Mouse (Mus musculus) midbrain, embryonic 14.5 days (tissue): Measurements from ENCODE around the gene Magi1. TPM values are rescaled to one million over a fixed set of nuclear protein-coding genes. Genes with fewer than 3 reads are reported as not detected.
"Not testable (repeated sequence)": the region's sequence is repeated elsewhere in the genome, so short reads cannot be mapped to it uniquely, and the experiment has no call there.

Experiments used
- ATAC-seq: fragments of 200-750 bp; cut with Nextera tagmentation; 2 replicates; pipeline ENCODE4 v1.8.0; 2017; ENCODE audit warnings: moderate number of reproducible peaks, moderate library complexity; ENCODE audit not compliant: low FRiP score, low TSS enrichment
- DNase-seq: peaks from one replicate; pipeline ENCODE4 v3.0.0-alpha.2; 2015
- H3K27ac ChIP-seq: fragments of 300-500 bp; sonication (generic); replicated peaks from 2 replicates; pipeline ENCODE4 v1.5.1; 2014; ENCODE audit warnings: mild to moderate bottlenecking, low read depth, low read length, moderate library complexity
- H3K27me3 ChIP-seq: fragments of 300-500 bp; sonication (generic); 2 replicates; pipeline ENCODE4 v1.6.1; 2014; ENCODE audit warnings: low read length, control low read depth, mixed read lengths; ENCODE audit not compliant: control insufficient read depth, insufficient read depth
- H3K36me3 ChIP-seq: fragments of 300-500 bp; sonication (generic); 2 replicates; pipeline ENCODE4 v1.6.1; 2014; ENCODE audit warnings: low read length, control low read depth; ENCODE audit not compliant: control insufficient read depth, insufficient read depth
- H3K4me1 ChIP-seq: fragments of 300-500 bp; sonication (generic); 2 replicates; pipeline ENCODE4 v1.6.1; 2014; ENCODE audit warnings: mild to moderate bottlenecking, antibody characterized with exemption, low read length, control low read depth; ENCODE audit not compliant: control insufficient read depth, insufficient read depth
- H3K4me2 ChIP-seq: fragments of 300-500 bp; sonication (generic); 2 replicates; pipeline ENCODE4 v1.6.1; 2014; ENCODE audit warnings: mild to moderate bottlenecking, low read length, moderate library complexity
- H3K4me3 ChIP-seq: fragments of 300-500 bp; sonication (generic); replicated peaks from 2 replicates; pipeline ENCODE4 v1.5.1; 2014; ENCODE audit warnings: low read depth, low read length
- H3K9ac ChIP-seq: fragments of 300-500 bp; sonication (generic); replicated peaks from 2 replicates; pipeline ENCODE4 v1.6.1; 2014; ENCODE audit warnings: mild to moderate bottlenecking, low read length, moderate library complexity
- H3K9me3 ChIP-seq: fragments of 300-500 bp; sonication (generic); 2 replicates; pipeline ENCODE4 v1.6.1; 2016; ENCODE audit warnings: low read length, control low read depth, mixed read lengths; ENCODE audit not compliant: control insufficient read depth
- WGBS: fragments of 180-500 bp; shearing (Covaris S2); extraction: QIAGEN DNeasy Blood & Tissue Kit; methylation state at CpG from one replicate; pipeline ENCODE4 v1.1.7; 2014; 5-methylcytosine and 5-hydroxymethylcytosine counted together
- polyA plus RNA-seq: library from polyadenylated mRNA; unstranded; fragments of >200 nt; fragmentation: Nextera tagmentation; extraction: Ambion mirVana; gene quantifications from 2 replicates; pipeline ENCODE4 v1.2.1, GENCODE M21; 2014

The Magi1 gene
- polyA plus RNA-seq, 1 experiment from 2014 or later, result 34.9 TPM

DNA sequence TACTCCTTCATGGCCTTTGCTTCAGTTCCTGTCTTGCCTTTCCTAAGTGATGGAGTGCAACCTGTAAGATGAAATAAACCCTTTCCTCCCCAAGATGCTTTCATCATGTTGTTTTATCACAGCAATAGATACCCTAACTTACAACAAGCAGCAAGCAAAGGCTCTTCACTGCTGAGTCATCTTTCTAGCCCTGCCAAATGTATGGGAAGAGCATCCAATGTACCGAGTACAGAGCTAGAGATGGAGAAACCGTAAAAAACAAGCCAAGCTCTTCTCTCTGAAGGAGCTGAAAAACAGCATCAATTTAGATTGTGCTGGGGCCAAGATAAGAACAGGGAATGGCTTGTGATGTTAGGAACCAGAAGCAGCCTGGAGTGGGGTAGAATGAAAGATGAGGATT lies 270.0 kb downstream of the Magi1 start:
- Histone ChIP-seq H3K4me3 (no peak overlapping the region), H3K27me3 (no peaks in the 10 kb centered on the region), H3K27ac (no peak overlapping the region), H3K4me2 (no peak overlapping the region), H3K9ac (no peak overlapping the region), H3K36me3 (no peaks in the 10 kb centered on the region), H3K9me3 (no peaks in the 10 kb centered on the region), H3K4me1 (0 out of 2 replicates have a peak, but pooled peaks cover 7% of the 10 kb centered on the region)
- 91% methylated on average over 2 of the region's 2 CpGs for WGBS
- DNase-seq, result no peak
- no peak for ATAC-seq

DNA sequence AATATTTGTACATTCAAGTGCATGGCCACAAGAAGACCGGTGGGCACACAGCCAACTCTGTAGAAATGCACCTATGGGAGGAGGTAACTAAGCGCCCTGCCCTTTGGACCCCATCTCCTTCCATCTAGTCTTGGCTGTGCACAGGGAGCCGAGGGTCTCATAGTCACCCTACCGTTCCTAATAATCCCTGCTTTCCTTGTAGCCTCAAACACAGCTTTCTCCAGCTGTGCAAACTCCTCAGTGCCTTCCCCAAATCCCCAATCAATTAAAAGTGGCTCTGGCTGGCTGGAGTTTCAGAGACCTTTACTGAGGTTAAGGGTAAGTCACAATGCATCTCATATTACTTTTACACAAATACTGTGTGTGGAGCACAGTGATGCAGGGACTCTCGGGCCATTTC lies 271.8 kb downstream of the Magi1 start:
- Histone ChIP-seq H3K4me1 (peaks cover 16% of the 10 kb centered on the region; the same call in 1 of the 2 replicates), H3K9ac (no peak overlapping the region), H3K27me3 (no peaks in the 10 kb centered on the region), H3K36me3 (no peaks in the 10 kb centered on the region), H3K4me3 (no peak overlapping the region), H3K27ac (no peak overlapping the region), H3K9me3 (no peaks in the 10 kb centered on the region), H3K4me2 (no peak overlapping the region)
- ATAC-seq (no peak), DNase-seq (no peak)
- 36% methylated on average over 5 of the region's 5 CpGs for WGBS

DNA sequence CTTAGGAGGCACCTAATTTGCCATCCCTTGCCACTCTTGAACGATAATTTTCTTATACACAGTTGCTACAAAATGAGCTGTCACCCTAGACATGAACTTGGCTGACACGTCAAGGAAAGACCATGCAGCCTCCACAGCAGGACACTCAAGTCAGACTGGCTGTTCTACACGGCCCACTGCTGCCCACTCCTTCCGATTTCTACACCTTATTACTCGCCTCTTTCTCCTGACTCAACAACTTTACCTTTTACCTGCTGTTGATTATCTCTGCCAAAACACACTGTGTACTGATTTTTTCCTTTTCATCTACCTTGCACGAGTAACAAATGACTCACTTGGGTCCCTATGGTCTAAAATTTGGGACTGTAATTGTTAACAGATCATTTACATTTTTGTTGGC lies 272.2 kb downstream of the Magi1 start:
- Histone ChIP-seq H3K4me2 (no peak overlapping the region), H3K36me3 (no peaks in the 10 kb centered on the region), H3K27ac (no peak overlapping the region), H3K4me1 (peaks cover 16% of the 10 kb centered on the region; the same call in 1 of the 2 replicates), H3K9me3 (no peaks in the 10 kb centered on the region), H3K9ac (no peak overlapping the region), H3K4me3 (no peak overlapping the region), H3K27me3 (no peaks in the 10 kb centered on the region)
- WGBS, result 65% methylated on average over 6 of the region's 6 CpGs
- ATAC-seq (no peak), DNase-seq (no peak)

DNA sequence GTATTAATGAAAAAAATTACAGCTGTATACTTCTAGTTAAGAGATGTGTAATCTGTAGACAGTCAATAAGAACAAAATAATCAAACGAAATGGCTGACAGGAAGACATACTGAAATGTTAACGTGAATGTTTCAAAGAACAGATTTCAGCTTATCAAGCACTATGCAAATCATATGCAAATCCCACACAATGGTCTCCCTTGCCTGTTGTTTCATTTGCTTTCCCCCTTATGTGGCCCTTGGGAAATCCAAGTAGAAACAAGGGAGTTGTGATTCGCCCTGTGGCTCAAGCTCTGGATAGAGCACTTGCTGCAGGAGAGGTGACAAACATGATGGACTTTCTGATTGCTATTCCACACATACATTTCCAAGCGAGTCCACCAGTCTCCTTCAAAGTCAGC lies 275.1 kb downstream of the Magi1 start:
- Histone ChIP-seq H3K4me1 (peaks cover 16% of the 10 kb centered on the region; the same call in 1 of the 2 replicates), H3K27me3 (no peaks in the 10 kb centered on the region), H3K4me3 (no peak overlapping the region), H3K9ac (no peak overlapping the region), H3K4me2 (no peak overlapping the region), H3K27ac (no peak overlapping the region), H3K9me3 (no peaks in the 10 kb centered on the region), H3K36me3 (no peaks in the 10 kb centered on the region)
- WGBS, result 51% methylated on average over 4 of the region's 4 CpGs
- ATAC-seq (no peak), DNase-seq (no peak)

DNA sequence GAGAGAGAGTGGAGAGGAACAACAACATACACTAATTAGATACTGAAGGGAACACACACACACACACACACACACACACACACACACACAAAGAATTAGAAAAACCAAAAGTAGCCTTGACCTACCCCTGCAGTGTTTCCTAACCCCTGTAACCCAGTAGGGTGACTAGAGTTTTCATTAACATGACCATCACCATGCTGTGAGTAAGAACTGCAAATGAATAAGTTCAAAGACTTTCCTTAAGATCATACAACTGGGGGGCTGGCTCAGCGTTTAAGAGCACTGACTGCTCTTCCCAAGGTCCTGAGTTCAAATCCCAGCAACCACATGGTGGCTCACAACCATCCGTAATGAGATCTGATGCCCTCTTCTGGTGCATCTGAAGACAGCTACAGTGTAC lies 280.1 kb downstream of the Magi1 start:
- not testable (repeated sequence) for DNase-seq, H3K9me3 ChIP-seq, H3K36me3 ChIP-seq, H3K4me3 ChIP-seq, H3K27ac ChIP-seq, H3K27me3 ChIP-seq, ATAC-seq, H3K9ac ChIP-seq, H3K4me2 ChIP-seq, H3K4me1 ChIP-seq
- 67% methylated on average over 2 of the region's 2 CpGs for WGBS

DNA sequence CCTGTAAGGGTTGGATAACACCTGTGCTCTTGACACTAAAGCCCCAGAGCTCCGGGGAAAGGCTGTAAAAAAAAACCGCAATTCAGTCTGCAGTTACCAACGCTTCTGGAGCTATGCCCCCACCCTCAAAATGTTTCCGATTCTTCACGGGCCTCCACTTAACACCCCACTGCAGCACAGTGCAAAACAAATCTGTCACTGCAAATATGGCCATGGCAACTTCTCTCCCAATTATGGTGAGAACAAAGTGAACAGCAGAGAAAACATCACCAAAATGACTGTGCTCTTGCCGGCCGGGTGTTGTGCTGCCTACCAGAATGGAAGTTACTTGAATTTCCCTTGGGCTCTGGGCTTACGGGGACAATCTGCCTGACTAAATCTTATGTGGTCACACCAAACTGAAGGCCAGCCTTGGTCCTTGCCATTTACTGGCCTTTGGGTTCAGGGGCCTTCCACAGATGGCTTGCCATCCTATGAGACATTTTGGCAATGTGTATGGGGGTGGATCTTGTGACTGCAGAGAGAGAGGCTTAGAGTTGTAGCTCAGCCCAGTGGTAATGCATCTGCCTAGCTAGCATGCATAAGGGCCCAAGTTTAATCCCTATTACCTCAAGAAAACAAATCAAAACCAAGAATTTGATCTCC lies 286.8 kb downstream of the Magi1 start:
- H3K4me3 ChIP-seq, result no peak overlapping the region
- no peak overlapping the region for H3K9ac ChIP-seq
- no peak overlapping the region for H3K4me2 ChIP-seq
- ATAC-seq (no peak), DNase-seq (no peak)
- no peaks in the 10 kb centered on the region for H3K4me1 ChIP-seq
- no peak overlapping the region for H3K27ac ChIP-seq
- 90% methylated on average over 8 of the region's 8 CpGs for WGBS
- no peaks in the 10 kb centered on the region for H3K9me3 ChIP-seq
- no peaks in the 10 kb centered on the region for H3K27me3 ChIP-seq
- no peaks in the 10 kb centered on the region for H3K36me3 ChIP-seq

DNA sequence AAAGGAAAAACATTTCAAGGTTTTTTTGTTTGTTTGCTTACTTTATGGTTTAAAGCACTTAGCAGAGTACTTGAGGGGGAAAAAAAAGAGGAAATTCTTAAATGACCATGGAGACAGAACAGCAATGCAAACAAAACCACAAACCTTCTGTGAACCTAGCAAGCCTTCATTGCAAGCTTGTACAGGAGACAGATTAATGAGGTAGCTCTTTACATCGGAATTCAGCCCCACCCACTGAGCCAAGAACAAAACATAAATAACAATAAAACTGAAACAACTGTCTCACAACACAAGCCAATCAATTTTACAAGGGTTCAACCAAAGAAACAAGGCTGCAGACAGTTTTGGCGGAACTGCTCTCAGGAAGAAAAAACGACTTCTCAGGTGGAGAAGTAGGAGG lies 296.2 kb downstream of the Magi1 start:
- H3K27ac ChIP-seq, result no peak overlapping the region
- H3K4me3 ChIP-seq, result no peak overlapping the region
- H3K9ac ChIP-seq, result no peak overlapping the region
- DNase-seq, result no peak
- H3K36me3 ChIP-seq, result no peaks in the 10 kb centered on the region
- H3K4me1 ChIP-seq, result no peaks in the 10 kb centered on the region
- no peaks in the 10 kb centered on the region for H3K27me3 ChIP-seq
- H3K4me2 ChIP-seq, result no peak overlapping the region
- WGBS, result 54% methylated on average over 3 of the region's 3 CpGs
- H3K9me3 ChIP-seq, result no peaks in the 10 kb centered on the region
- ATAC-seq, result no peak

DNA sequence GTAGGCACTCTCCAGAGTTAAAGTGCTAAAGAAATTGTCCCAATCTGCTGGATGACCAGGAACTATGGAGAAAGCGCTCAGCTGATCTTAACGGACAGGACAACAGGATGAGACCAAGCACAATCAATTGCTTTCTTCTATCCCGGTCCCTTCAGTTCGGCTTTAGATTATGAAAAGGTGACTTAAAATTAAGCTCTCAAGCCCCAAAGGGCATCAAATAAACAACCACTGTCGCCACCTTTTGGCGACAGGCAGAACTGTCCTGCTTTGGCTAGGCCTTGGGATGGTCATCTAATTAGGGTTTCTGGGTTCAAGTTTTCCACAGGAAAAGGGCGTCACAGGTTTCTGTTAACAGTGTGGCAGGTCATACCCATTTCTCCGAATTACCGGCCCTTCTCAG lies 298.6 kb downstream of the Magi1 start:
- no peaks in the 10 kb centered on the region for H3K36me3 ChIP-seq
- no peak overlapping the region for H3K27ac ChIP-seq
- no peak overlapping the region for H3K9ac ChIP-seq
- DNase-seq (peak; percentile 60), ATAC-seq (no peak)
- no peak overlapping the region for H3K4me2 ChIP-seq
- peaks cover 8% of the 10 kb centered on the region; the same call in 1 of the 2 replicates for H3K4me1 ChIP-seq
- no peak overlapping the region for H3K4me3 ChIP-seq
- no peaks in the 10 kb centered on the region for H3K27me3 ChIP-seq
- H3K9me3 ChIP-seq, result no peaks in the 10 kb centered on the region
- 48% methylated on average over 9 of the region's 9 CpGs for WGBS

DNA sequence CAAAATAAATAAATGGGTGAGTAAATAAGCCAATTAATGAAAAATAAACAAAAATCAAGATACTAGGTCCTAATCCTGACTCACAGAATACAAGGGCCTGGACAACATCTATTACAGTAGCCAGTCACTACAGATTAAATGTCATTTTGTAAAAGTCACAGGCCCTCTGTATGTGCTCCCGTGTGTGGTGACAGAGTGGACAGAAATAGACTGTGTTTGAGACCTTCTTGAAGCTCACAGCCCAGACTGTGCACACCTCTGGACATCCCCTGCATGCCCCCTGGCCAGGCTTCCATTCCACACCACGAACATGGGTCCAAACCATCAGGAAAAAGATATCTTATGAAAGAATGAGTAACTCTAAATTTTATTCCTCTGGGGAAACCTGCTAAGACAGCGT lies 300.2 kb downstream of the Magi1 start:
- DNase-seq (no peak), ATAC-seq (no peak)
- no peak overlapping the region for H3K27ac ChIP-seq
- 88% methylated on average over 3 of the region's 3 CpGs for WGBS
- H3K4me3 ChIP-seq, result no peak overlapping the region
- H3K9me3 ChIP-seq, result no peaks in the 10 kb centered on the region
- H3K9ac ChIP-seq, result no peak overlapping the region
- H3K4me1 ChIP-seq, result peaks cover 8% of the 10 kb centered on the region; the same call in 1 of the 2 replicates
- H3K27me3 ChIP-seq, result no peaks in the 10 kb centered on the region
- H3K36me3 ChIP-seq, result no peaks in the 10 kb centered on the region
- no peak overlapping the region for H3K4me2 ChIP-seq
